ENCODE assay signal across 8 mouse cellular contexts in the genomic region with DNA sequence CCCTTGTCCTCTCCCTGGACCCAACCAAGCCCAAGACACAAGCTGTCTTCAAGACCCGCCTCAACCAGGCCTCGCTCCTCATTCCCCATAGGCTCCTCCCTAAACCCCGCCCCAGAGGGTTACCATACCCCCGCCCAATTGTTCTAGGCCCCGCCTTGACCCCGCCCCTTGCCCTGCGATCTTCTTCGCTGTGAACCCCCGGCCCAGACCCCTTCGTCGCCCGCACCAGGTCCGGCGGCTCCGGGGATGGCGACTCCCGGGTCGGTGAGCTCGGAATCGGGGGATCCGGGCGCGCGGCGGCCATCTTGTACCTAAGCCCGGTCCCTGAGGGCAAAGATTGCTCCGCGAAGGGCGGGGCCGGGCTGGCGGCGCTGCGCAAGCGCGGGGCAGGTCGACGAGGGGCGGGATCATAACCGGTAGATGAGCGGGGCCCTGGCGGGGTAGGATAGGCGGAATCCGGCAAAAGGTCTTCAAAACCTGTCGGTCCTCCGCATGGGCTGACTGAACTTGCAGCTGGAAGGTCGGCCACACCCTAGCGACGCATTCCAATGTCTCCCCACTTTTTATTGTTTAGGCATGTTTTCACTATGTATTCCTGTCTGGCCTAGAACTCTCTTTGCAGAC. TPM values are rescaled to one million over a fixed set of nuclear protein-coding genes. Genes with fewer than 3 reads are reported as not detected.
DNase-seq lines count a peak whose midpoint lies in the region; ATAC-seq and TF ChIP-seq lines count a peak whose summit lies in the region.

TSS of gene Zfp784 (minus strand) at position 338 of the 624 bp plus-strand sequence.

- no peak for TF ChIP-seq CTCF in gastrocnemius, adult 2 months (IDR thresholded peaks at IDR 0.05)

- H3K27ac ChIP-seq in gastrocnemius, adult 2 months, result peak within 1 kb of the TSS; percentile 99

- ATAC-seq in common myeloid progenitor, adult 5-6 weeks (replicated peaks; ENCODE audit: low read depth, poor library complexity, severe bottlenecking), result peak; percentile 91
- peak; percentile 91 for ATAC-seq in megakaryocyte progenitor cell, adult 5-6 weeks (replicated peaks; ENCODE audit: poor library complexity)

- H3K4me3 ChIP-seq in gastrocnemius, adult 2 months, result peak within 1 kb of the TSS; percentile 89

- intact Hi-C loops in gastrocnemius, adult 2 months (cut with DNase I), result no loop called here

- peak; percentile 96 for DNase-seq in ZHBTc4 (ENCODE audit: low read depth, low spot score)
- peak; percentile 96 for DNase-seq in gastrocnemius, adult 2 months
- peak; percentile 96 for DNase-seq in induced T-regulatory cell, adult 2 months (ENCODE audit: low read depth)
- DNase-seq in left cerebral cortex, adult 9 months (ENCODE audit: low spot score in 2 of 2), result peak; percentile 75 to 93
- peak; percentile 93 for DNase-seq in right cerebral cortex, postnatal 14 days
- DNase-seq in urinary bladder, postnatal 36 days (ENCODE audit: low spot score in 2 of 2), result peak; percentile 95

RNA-seq across cellular contexts. Expression of gene Zfp784, which starts in this region (rescaled TPM):
- total RNA-seq in common myeloid progenitor, adult 5-6 weeks (2017), result 2.7 and 2.9 TPM in 2 replicates
- 1 to 10 TPM; 2.8 to 3.9 TPM for total RNA-seq in gastrocnemius, adult 2 months (2021)
- 0.72 and 1.5 TPM in 2 replicates for total RNA-seq in megakaryocyte progenitor cell, adult 5-6 weeks (2015)
- total RNA-seq in megakaryocyte progenitor cell, adult 5-6 weeks (2017), result 1.6 and 1.7 TPM in 2 replicates

Comparison
In these comparisons a context has a peak if more than half of its experiments do, and no peak if none do; other contexts are left out.
1. Peak in every context shown above with its lines: DNase-seq, ATAC-seq, H3K4me3 ChIP-seq and H3K27ac ChIP-seq.